Mouse (Mus musculus) naive thymus-derived CD4-positive, alpha-beta T cell, adult 2 months (primary cell): ENCODE results near the gene Abcc9.
A peak's percentile ranks its signal among the peaks of the same experiment; 100 is the strongest.

Experiments
- DNase-seq: peaks from one replicate; pipeline ENCODE4 v3.0.0-alpha.2; 2011; ENCODE audit warnings: low read depth

Gene Abcc9

DNA sequence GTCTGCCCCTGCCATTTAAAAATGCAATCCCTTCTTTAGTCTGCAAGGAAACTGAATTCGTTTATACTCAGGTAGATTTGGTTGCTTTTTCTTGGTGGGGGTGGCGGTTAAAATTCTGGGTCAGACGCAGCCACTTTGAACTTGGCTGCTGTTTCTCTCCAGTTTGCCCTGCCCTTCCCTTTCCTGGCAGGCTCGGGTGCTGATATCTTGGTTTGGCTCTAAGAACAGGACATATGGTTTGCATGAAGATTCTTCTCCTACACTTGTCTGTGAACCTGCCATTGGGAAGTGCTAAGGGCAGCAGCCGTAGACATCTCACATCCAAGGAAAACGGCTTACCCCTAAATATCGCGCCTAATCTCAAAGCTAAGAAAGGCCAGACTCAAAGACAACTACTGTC, 89.7 kb downstream of the Abcc9 start:
- DNase-seq: no peak

DNA sequence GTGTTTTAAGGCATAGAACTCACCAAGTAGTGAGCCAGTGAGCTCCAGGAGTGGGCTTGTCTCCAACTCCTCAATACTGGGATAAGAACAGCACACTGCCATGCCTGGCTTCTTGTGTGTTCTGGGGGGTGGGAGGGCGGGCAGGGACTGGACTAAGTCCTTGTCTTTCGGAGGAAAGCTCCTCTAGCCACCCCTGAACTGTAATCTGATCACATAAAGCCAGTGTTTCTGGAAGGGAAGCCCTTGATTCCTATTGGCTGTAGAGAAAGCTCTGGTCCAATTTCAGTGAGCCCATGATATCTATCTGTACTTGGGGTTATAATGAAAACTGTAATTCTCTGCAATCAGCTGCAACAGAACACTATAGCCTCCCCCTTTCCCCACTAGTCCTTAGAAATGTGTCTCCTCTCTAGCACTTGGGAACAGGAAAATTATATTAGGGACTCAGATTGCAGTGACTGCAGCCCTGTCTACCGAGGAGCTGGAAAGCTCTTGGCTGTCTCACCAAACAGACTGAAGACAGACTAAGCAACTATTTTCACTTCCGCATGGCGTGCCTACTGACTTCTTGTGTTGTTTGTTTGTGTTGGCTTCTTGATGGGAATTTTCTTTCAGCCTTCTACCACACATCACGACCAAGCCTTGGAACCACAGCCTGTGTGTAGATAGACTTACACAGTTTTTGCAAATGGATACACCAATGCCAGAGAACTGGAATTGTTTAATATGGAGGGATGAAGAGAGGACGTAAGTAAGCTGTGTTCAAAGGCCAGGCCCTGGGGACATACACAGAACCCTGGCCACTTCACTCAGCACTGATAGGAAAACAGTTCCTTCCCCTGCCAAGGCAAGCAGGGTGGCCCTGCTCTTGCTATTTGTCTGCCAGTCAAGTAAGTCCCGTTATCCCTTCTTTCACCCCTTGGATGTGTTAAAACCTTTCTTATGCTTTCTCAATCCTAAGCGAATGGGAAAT, 92.4 kb downstream of the Abcc9 start:
- no peak for DNase-seq

DNA sequence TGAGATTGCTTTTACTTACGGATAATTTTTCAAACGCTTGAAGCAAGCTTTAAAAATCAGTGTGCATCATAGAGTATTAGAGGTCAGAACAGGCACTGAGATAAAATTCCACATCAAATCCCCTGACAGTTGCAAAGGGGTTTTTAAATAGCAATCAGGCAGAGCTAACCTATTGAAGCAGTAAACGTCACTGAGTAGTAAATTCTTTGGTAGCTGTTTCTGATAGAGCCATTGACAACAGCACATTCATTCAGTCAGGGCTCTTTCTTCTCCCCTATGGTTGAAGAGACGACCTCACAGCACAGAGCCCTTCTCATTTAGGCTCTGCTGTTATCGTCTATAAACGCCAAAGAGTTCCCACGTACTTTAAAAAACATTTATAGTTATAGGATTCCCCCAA, 95.0 kb downstream of the Abcc9 start:
- DNase-seq: no peak

DNA sequence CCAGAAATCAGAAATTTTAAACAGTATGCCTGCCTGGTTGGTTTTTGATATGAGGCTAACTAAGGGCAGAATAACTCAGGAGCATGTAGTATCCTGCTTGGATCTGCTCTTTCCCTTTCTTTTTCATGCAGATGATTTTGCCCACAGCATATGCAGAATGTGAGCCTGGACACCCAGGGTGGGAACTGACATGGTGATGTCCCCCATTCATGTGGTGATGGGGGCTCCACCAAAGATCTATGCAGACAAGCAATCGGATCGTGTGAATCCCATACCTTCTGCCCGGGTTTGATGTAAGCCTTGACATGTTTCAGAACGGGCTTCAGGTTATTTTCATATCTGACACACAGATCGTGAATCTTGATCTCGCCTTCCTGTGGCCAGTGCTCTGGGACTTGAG, 99.3 kb downstream of the Abcc9 start:
- DNase-seq: no peak

DNA sequence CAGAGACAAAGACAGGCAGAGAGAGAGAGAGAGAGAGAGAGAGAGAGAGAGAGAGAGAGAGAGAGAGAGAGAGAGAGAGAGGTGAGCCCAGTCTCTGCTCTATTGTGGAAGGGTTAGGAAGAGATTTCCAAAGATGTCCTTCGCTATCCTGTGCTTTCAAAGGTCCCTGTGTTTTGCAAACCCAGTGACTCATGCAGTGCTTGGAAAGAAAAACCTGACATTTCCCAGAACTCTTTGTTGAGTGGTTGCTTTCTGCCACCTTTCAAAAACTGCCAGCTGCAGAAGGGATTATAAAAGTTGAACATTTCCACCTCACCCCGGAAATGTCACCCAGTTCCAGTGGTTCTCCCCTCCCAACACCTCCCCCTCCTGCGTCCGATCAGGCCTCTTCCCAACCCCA, 123.3 kb downstream of the Abcc9 start:
- no peak for DNase-seq

DNA sequence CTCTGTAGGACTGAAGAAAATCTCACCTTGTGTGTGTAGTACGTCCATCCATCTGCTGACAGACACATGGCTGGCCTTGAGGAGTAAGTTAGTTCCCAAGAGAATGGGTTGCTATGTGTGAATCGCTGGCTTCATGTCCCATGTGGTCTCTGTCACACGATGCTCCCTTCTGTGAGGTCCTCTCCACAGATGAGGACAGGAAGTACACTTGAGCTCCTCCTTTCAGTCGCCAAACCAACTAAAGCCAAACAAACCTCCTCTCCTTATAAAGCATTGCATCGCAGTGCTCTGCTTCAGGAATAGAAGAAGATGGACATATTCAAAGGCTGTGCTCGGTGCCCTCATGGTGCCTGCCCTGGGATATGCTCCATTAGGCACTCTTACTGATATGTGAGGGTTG, 124.3 kb downstream of the Abcc9 start:
- DNase-seq: no peak

DNA sequence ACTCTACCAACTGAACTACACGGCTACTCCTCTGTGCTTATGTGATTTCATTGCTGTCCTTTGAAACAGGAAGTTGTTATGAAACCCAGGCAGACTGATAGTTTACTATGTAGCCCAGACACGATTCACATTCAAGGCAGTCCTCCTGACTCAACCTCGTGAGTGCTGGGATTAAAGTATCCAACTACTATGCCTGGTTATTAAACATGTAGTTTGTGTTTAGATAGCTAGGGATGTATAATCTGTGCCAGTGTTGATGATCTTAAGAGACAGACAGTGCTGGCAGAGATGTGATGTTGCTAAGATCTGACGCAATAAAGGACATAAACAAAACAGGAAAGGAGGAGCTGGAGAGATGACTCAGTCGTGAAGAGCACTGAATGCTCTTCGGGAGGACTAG, 129.2 kb downstream of the Abcc9 start:
- peak; percentile 56 for DNase-seq

DNA sequence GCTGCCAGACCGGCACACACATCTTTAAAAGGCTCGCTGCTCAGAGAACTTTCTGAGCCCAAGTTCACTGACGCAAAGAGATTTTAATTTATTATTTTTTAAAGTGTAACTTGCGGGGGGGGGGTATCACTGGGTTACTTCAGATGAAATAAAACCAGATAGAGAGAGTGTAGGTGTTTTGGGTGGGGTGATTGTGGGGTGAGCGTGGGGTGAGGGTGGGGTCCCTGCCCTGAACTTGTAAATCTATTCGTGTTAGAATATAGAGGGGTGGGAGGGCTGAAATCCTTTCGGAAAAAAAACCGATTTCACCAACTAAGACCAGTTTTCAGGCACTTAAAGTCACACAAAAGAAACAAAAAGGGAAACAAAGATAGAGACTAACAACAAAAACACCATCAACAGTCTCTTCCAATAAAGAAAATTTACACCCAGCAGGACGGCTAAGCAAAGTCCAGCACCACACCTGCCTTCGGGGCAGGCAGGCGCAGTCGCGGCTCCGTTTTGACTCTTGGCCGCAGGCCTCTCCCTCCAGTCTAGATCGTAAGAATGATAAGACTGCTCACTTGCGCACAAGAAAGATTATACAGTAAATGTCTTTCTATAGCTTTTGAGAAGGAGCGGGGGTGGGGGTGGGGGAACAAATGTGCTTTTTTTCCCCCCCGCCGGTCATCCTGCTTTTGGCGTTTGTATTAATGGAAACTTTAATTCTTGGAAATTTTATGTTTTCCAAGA, 130.3 kb downstream of the Abcc9 start:
- peak; percentile 35 for DNase-seq

DNA sequence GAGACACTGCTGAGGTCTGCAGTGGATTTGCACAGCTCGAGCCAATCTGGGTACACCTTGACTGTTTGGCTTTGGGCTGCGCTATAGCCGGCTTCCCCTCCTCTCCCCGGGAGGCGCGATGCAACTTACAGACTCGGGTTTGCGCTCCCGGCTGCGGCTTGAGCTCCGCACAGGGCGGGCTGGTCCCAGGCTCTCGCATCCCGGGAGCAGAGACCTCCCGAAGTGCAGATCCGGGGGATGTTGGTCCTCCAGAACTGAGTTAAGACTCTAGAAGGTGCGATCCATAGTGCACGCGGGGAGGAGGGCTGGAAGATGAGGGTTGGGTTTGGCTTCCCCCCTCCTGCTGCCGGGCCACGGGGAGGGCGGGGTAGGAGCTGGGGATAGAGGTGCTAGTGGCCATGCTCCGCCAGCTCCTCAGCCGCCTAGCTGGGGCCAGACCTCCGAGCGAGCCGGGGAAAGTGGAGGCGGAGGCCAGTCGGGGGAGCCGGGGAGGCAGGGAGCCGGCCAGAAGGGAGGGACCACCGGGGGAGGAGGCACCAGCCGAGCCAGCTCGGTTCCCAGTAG, 131.0 kb downstream of the Abcc9 start, which contains the start of gene Kcnj8:
Gene Kcnj8, minus strand, starts transcription at position 560 of the 564 bp plus-strand sequence.
- peak; percentile 43 for DNase-seq

DNA sequence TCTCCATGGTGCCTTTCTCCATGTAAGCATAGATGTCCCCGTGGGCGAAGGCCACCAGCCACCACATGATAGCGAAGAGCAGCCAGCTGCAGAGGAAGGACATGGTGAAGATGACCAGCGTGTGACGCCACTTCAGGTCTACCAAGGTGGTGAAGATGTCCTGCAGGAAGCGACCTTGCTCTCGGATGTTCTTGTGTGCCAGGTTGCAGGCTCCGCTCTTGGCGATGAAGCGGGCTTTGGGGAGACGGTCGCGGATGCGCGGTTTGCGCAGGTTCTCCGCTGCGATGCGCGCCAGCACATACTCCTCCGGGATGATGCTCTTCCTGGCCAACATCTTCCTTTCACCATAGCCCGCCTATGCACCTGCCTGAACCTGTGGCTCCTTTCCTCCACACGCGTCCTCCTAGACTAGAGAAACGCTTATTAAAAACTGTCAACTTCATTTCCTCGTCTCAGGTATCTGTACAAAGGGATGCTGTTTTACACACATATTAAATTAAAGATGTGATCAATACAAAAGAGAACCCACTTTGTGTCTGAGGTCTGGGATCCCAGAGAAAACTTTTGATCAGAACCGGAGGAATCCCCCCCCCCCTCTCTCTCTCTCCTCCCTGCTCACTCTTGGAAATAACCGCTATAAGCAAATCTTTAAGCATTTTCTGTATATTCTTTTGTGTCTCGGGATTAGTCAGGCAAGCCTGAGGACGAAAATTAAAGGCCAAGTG, 131.9 kb downstream of the Abcc9 start:
- DNase-seq: peak; percentile 18

DNA sequence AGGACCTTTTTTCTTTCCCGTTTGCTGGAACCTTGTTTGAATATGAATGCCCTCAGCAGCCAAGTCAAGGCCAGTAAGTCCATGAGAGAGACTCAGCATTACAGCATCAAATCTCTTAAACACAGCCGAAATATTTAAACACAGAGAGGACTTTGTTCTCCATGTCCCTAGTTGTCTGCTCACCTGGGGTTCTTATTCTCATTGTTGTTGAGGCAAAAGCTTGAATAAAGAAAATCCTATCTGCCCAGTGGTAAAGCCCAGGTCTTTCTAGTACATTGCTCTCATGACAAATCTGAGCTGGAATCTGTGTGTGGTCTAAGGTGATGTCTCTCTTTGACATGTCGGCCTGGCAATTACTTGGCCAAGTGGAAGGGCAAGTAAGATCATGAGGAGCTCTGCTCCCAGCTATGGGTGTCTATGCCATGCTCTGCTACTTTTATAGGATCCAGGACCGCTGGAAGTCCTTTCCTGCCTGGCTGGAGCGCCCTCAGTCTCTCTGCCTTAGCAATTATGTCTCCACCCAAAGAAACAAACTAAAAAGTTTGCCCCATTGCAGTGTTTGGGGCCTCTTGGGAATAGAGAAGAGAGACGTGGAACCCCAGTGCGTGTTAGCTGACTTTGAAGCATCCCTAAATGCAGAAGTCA, 133.3 kb downstream of the Abcc9 start:
- no peak for DNase-seq

DNA sequence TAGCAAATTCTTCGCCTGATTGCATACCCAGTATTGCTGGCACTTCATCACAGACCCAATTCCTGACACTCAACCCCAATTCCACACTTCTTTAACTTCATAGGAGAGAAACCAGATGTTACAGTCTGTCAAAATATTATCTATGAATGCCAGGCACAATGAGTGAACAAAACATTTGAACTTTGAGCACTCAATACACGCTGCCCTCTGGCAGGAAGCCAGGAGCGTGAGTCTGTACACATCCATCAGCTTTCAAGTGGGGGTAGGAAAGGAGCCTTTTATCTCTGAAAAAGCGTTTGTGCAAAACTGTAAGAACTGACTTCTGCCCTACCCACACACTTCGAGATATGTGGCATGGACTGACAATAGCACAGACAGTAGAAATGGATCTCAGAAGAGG, 134.7 kb downstream of the Abcc9 start:
- DNase-seq: peak; percentile 72

DNA sequence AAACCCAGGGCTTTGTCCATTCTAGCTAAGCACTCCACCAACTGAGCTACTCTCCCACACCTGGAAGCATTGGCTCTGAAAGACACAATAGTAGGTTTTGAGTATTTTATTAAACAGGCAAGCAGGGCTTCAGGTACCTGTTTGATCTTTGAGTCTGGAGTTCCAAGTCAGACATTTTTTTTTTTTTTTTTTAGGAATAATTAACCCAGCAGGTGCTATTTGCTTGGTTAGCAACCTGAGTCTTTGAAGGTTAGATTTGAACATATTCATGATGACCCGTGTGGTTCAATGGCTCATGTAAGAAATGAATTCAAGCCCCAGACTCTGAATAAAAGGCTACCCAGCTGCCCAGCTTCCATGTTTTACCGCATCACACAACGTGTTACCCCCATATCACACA, 137.4 kb downstream of the Abcc9 start:
- DNase-seq: no peak

DNA sequence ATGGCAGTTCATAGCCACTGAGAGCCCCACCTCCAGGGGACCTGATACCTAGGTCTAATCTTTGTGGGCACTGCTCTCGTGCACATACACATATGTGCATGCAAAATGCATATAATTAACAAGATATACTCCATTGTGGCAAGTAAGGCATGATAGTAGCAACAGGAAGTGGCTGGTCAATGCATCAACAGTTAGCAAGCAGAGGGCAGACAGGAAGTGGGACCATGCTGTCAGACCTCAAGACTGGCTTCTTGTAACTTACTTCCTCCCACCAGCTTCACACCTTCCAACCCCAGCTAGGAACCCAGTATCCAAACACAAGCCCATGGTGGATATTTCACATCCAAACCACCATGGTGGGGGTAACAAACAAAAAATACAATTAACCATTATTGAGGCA, 141.0 kb downstream of the Abcc9 start:
- DNase-seq: peak; percentile 47

DNA sequence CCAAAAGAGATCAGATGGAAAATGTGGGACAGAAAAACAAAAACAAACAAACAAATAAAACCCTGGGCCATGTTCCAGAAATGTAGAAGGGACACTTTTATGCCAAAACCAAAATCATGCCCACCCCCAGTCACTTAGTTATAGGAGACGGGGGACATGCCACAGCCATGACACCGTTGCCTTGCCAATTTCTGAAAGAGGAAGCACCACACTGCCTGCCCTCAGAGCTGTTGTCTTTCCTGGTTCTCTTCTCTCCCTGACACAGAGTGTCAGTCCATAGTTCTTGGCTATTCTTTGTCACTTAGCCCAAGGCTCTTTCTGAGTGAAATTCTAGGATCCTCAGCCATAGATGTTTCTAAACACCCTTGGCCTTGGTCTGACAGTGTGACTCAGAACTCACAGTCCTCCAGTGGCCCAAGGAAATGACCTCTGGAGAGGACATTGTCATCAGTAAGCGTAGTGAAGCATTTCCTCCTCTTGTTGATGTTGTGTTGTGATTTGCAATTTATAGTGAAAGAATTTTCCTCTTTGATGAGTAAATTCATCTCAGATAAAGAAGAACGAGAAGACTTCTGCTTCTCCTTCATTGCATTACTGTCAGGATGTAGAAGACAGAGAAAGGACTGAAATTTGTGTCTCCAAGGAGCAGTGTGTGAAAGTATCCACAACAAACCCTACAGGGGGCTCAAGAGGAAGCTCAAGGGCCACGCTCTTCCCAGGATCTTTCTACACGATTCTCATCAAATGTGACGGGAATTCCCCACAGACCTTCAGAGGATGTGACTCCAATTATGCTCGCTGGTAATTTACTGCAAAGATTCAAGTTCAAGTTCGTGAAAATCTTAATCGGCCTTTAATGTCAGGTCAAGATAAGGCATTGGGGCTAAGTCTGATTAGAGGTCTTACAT, 143.1 kb downstream of the Abcc9 start:
- DNase-seq: no peak

DNA sequence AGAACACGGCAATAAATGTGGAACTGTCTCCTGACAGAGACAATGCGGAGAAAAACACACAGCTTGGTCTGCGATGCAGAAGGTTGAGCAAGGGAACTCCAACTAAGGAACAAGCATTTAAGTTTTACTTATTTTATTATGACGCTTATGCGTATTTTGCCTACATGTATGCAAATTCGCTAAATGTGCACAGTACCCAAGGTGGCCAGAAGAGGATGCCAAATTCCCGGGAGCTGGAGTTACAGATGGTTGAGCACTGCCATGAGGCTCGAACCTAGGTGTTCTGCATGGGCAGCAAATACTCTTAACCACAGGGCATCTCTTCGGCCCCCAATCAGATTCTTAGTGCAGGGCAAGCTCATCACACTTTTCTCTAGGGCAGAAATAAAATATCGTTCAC, 144.0 kb downstream of the Abcc9 start:
- DNase-seq: no peak

DNA sequence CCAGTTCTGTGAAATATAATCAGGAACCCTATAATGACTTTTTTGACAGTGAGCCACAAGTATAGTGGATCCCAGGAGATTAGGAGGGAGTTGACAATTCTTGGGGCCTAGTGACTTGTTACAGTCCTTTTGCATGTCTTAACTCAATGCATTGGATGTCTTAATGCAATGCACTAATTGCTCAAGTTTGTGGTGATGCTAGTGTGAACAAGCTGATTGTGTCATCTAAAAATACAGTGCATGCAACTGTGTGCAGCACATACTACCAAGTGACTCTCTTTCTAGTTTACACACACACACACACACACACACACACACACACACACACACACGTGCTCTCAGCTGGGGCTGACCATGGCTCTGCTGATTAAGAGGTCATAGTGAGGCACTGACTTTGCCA, 146.1 kb downstream of the Abcc9 start:
- no peak for DNase-seq

DNA sequence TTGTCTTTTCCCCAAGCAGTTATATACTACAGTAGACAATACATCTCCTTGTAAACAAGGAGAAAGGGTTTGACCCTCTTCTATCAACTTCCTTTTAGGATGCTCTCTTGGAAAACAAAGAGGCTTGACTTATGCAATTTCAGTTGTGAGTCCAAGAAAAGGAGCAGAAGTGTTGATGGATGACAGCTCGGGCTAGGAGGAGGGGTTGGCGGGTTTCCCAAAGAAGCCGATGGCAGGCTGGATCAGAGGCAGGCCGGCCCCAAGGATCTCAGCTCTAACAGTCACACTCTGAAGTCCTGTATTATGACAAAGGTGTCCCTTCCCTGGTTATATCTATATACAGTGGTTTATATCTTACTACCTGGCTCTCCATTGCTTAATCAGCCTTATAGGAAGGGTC, 150.6 kb downstream of the Abcc9 start:
- no peak for DNase-seq

DNA sequence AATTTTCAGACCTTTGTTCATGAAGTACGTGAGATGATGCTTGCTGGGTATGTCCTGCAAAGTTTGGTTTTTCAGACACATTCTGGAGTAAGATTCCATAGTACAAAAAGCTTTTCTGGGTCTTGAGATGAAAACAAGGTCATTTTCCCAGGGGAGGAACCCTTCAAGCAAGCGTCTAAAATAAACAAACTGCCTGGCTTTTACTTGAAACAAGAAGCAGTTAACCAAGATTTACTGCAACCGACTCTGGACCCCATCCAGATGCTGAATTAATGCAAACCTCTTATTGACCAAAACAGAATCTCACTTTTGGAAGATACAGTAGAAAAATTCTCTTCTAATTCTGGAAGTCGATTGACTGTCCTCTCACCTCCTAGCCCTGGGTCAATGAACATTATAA, 151.2 kb downstream of the Abcc9 start:
- no peak for DNase-seq

DNA sequence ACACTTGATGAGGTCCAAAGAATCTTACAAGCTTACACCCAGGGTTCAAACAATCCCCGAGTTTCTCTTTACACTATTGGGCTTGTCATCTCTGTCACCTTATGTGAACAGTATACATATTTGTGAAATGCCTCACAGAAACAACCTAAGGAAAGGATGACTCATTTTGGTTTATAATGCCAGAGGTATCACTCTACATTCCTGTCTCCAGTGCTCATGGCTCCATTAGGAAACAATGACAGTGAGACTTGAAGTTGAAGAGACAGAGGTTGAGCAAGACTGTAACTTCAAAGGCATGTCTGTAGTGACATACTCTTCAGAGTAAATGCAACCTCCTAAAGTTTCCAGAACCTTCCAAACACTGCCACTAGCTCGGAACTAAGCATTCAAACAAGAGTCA, 153.7 kb downstream of the Abcc9 start:
- no peak for DNase-seq

DNA sequence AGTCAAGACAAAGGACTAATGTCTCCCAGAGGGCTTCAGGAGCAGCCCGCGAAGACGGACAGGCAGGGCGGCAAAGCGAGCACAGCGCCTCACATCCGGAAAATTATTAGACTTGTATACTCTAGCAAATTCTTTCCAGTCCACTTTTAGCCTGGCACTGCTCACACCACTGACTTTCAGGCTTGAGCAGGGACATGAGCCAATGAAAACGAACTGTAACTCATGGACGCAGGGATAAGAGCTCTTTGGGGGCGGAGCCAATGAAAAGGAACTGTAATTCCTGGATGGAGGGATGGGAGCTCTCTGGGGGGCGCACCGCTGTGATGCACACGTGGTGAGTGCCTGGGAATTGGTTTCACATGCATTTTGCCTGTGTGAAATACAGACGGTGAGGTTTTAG, 157.0 kb downstream of the Abcc9 start:
- DNase-seq: no peak
